Mouse (Mus musculus): Measurements from ENCODE around the gene Gm48551.

Gene Gm48551

DNA sequence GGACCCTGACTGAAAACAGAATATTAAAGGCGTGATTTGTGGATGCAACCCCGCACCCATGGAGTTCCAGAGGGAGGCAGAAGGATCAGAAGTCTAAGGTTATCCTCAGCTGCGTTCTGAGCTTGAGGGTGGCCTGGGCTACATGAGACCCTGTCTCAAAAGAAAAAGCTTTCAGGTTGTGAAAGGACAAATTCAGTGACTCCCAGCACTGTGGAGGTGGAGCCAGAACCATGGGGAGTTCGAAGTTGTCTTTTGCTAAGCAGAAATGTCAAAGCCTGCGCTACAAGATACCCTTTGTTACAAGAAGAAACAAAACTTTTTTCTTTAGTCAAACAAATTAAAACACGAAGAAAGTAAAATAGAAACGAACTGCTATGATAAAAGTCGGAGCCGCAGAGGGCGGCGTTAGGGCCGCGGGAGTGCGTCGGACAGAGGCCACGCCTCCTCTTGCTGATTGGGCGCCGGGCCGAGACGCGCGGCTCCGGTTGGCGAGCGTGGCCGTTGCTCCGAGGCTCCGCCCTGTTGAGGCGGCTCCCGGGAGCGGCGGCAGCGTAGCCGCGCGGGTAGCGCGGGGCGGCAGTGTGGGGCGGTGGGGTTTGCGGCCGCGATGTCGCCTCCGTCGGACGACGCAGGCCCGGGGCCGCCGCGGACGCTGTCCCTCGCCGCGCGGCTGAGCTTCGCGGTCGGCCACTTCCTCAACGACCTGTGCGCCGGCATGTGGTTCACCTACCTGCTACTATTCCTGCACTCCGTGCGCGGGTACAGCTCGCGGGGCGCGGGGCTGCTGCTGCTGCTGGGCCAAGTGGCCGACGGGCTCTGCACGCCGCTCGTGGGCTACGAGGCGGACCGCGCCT lies 27.0 kb upstream of the Gm48551 start, which contains the start of gene Mfsd12:
Gene Mfsd12 (plus strand): TSS at position 501 of the 854 bp plus-strand sequence.
- DNase-seq (ENCODE audit: low read depth, low spot score): peak; percentile 69

DNA sequence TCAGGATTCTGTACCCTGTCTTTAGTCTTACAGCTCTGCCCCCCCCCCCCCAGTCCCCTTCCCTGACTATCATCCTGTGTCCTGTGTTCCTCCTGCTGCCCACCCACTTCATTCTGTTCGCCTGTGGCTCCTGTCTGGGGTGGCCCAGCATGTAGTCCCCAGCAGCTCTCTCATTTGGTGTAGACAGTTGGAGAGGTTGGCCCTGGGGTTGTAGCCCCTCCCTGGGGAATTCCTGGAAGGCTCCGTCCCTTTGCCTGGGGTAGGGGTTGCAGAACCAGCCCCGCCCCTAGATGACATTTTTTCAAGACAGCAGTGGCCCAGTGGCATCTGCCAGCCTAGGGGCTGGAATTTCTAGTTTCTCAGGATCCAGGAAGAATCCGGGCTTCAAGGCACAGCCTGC lies 26.1 kb upstream of the Gm48551 start:
- no peak for DNase-seq (ENCODE audit: low read depth, low spot score)

- DNase-seq (ENCODE audit: low read depth, low spot score): no peak
Observed at GRCm38 (mm10) chr10:81358841-81359240, 25.4 kb upstream of the Gm48551 start.

DNA sequence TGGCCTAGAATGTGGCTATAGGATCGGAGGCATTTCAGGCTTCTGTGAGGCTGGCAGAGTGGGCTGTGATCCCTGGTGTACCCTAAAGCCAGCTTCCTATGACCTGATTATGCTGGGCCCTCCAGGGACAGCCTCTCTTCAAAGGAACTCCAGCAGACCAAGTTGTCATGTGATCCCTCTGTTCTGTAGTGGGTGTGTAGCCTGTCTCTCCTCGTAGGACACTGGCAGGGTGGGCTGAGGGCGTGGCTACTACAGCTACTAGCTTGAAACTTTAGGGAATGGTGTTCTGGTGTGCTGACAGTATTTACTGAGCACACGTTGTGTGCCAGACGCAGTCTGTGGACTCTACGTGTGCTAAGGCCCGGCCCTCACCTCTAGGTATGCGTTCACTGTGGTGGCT lies 23.5 kb upstream of the Gm48551 start:
- DNase-seq (ENCODE audit: low read depth, low spot score): no peak

GRCm38 (mm10) chr10:81362336-81362949 lies 21.8 kb upstream of the Gm48551 start:
- no peak for DNase-seq (ENCODE audit: low read depth, low spot score)

- no peak for DNase-seq (ENCODE audit: low read depth, low spot score)
Observed at GRCm38 (mm10) chr10:81363436-81364346, 20.6 kb upstream of the Gm48551 start.

DNA sequence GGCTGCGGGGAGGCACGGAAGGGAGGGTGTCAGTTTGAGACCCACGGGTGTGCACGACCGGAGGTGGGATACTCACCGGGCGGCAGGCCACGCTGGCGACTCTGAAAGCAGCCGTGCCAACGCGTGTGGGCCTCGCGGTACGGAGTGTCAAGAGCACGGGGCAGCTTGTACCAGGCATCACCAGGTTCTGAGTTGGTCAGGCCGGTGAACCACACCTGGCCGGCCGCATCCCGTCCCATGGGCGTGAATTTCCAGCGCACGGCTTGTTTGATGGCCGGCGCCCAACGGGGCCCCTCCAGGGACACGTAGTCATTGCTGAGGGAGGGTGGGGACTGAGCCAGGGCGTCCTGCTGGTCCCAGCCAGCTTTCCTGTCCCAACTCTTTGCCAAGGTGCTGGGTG lies 19.6 kb upstream of the Gm48551 start:
- DNase-seq (ENCODE audit: low read depth, low spot score): no peak

DNA sequence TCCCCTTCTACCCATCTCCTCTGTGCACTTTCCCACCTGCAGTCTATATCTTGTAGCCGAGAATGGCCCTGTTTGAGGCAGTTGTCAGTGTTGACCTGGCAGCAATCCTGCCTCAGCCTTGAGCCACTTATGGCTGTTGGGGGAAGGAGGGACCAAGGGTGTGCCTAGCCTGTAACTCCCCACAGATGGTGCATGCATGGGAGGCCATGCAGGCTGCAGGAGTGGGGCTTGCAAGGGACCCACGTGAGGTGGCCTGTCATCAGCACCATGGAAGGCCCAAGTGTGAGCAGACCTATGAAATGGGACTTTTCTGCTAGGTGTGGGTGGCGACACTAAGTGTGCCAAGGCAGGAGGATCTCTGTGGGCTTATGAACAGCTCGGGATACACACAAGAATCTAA lies 19.2 kb upstream of the Gm48551 start:
- peak; percentile 52 for DNase-seq (ENCODE audit: low read depth, low spot score)

DNA sequence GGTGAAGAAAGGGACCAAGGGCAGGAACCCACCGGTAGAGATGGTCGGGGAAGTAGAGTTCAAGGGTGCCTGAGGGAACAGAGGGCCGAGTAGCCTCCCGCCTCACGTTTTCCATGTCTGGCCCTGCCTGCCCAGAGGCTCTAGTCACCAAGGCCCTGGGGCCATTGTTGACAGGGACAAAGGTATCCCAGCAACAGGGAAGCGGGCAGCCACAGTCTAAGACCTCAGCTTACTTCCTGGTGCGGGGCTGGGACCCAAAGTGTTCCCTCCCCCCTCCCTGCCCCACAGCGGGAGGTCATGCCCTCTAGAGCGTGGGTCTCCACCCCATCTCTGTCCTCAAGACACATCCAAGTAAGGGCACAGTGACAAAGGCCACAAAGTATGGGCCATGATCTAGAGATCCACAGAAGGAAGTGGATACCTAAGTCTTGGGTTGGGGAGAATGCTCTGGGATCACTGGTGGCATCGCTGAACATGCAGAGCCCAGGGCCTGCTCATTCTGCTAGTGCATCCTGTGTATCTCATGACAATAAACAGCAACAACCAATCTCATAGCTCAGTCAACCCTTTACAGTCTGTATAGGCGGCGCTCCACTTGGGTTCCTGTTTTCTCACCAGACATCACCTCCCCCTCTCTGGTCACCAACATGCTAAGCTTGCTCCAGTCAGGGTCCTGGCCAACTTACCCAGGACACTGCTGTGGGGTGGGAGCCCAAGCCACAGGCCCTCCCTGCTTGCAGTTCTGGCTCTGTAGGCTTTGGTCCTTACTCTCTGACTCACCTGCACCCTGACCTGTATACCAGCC lies 18.4 kb upstream of the Gm48551 start, which contains the start of gene 4930404N11Rik:
Gene 4930404N11Rik (minus strand): TSS at position 145 of the 805 bp plus-strand sequence.
- no peak for DNase-seq (ENCODE audit: low read depth, low spot score)

- DNase-seq (ENCODE audit: low read depth, low spot score): no peak
Observed at GRCm38 (mm10) chr10:81366477-81367206, 17.6 kb upstream of the Gm48551 start.

GRCm38 (mm10) chr10:81367207-81367495 lies 17.1 kb upstream of the Gm48551 start:
- no peak for DNase-seq (ENCODE audit: low read depth, low spot score)

DNA sequence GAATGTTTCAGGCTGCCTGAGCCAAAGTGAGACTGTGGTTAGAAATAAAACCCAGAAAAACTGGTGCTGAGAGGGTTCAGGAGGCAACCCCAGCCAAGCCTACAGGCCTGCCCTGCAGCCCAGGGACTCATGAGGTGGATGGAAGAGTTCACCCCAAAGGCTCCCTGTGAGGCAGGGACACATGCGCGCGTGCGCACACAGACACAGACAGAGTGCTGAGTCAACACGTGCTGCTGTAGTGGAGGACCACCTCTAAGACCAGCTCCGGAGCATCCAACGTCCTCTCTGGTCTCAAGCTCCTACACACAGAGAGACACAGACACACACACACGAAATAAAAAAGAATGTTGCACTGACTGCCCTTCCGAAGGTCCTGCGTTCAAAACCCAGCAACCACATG lies 8.9 kb upstream of the Gm48551 start:
- no peak for DNase-seq (ENCODE audit: low read depth, low spot score)

DNA sequence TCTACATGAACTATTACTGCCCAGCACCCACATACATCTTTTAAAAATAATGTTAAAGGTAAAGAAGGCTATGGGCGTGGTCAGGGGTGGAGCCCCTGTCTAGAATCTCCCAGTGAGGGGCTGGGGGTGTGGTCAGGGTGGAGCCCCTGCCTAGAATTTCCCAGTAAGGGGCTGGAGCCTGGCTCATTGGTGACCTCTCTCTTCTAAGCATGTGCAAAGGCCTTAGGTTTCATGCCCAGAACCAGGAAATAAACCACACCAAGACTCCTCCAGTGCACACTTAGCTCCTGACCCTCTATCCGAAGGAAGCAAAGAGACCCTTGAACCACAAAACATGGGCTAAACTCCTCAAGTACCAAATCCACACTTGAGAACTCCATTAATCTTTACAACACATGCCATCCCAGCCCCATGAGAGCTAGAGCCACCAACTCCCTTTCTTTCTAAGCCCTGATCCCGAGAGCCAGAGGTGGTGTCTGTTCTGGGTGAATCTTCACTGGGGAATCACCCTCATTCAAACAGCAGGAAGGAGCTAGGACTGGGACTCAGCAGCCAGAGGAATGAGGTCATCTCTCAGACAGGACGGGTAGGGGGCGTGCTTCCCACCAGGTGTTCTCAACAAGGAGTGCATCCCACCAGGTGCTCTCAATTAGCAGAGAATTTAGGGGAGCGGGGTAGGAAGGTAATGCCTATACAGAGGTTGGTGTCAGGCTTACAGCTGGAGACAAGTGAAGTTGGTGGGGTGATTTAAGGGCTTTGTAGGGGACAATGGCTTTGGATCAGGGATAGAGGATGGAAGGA lies 7.5 kb upstream of the Gm48551 start:
- no peak for DNase-seq (ENCODE audit: low read depth, low spot score)

- DNase-seq (ENCODE audit: low read depth, low spot score): no peak
Observed at GRCm38 (mm10) chr10:81377362-81377664, 7.0 kb upstream of the Gm48551 start.

- no peak for DNase-seq (ENCODE audit: low read depth, low spot score)
Observed at GRCm38 (mm10) chr10:81377793-81378552, 6.3 kb upstream of the Gm48551 start, which contains the start of gene Fzr1. TSS of gene Fzr1 (minus strand) at chr10:81378516.

DNA sequence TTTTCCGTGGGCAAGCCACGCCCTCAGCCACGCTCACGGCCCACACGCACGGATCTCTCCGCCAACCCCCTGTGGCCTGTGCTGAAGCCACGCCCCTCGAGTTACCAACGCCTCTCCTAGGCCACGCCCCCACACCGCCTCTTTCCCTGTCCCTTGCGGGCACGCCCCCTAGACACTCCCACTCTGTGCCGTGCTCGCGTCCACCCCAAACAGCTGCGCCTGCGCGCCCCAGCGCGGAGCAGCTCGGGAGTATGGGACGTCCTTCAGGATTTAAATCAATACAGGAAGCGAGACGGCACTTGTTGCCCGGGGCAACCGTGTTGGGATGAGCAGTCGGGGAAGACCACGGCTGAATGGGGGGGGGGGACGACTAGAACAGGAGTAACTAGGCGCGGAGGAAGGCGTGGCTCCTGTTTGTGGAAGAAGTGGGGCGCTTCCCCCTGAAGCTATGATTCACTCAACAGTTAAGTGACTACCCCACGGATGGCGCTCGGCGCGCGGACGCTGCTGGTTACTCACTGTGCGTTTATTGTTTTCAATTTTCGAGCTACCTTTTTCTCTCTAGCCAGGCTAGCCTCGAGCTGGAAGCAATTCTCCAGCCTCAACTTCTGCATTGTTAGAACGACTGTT lies 5.6 kb upstream of the Gm48551 start:
- peak; percentile 99 for DNase-seq (ENCODE audit: low read depth, low spot score)

GRCm38 (mm10) chr10:81379183-81379553 lies 5.1 kb upstream of the Gm48551 start:
- DNase-seq (ENCODE audit: low read depth, low spot score): no peak

- DNase-seq (ENCODE audit: low read depth, low spot score): no peak
Observed at GRCm38 (mm10) chr10:81379809-81380378, 4.4 kb upstream of the Gm48551 start.

All from telencephalon, adult 2 months (tissue).